Mouse (Mus musculus) activated CD4-positive, CD25-positive, alpha-beta regulatory T cell, adult 4 months (primary cell): Measurements from ENCODE around the gene Npas3. TPM values are rescaled to one million over a fixed set of nuclear protein-coding genes. Genes with fewer than 3 reads are reported as not detected.

ENCODE experiments used
- ATAC-seq: one replicate; pipeline ENCODE4 v1.8.0; 2017
- polyA plus RNA-seq, 2 experiments: library from polyadenylated mRNA; unstranded; fragments of 100-300 nt; shearing (Covaris generic); gene quantifications; one replicate each; pipeline ENCODE4 v1.2.1; 2017

The Npas3 gene
- polyA plus RNA-seq, 2 experiments from 2014 or later, result 0.05 TPM; not detected in 1

DNA sequence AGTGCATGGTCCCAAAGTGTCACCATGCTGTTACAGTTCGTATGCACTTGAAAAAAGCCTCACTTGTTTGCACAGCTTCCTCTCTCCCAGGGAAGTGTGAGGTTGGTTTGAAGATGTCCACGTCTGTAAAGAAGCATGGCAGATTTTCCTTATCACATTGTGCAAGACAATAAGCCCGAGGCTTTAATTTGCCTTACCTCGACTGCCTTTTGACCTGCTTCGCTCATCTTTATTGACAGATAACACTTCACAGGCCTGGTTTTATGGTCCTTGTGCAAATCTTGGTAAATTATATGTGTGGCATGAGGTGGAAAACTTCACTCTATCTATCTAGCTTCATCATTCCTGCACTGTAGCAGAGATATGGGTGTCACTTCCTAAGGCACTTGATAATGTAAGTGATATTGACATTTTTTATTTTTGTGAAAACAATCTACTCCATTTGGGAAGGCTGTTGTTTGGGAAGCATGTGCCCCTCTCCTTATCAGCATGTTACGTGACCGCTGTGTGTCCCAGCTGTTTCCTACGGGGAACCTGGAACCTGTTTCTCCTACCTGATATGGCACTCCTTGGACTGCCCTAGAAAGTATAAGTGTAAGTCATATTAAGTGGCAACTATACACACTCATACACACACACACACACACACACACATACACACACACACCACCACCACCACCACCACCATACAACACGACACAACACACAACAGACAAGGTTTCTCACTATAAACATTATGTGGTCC lies 450.2 kb downstream of the Npas3 start:
- ATAC-seq, result no peak

DNA sequence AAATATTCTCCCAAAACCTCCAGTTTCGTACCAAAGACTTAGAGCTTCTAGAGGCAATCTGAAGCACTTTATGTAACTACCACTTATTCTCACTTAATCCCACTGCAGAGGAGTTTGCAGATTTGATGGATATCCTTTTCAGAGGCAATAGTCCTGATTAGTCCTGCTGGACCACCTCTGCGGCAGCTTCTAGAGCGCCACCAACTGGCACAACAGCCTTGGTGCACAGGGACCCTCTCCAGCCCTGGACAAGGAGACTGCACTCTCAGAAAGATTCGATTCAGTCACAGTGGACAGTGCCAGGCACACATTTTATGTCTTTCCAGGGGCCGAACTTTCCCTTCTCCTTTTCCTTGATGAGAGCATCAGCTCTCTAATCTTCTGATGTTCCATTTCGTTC lies 471.4 kb downstream of the Npas3 start:
- no peak for ATAC-seq

- no peak for ATAC-seq
Measured at GRCm38 (mm10) chr12:53722156-53722555, 473.7 kb downstream of the Npas3 start.

DNA sequence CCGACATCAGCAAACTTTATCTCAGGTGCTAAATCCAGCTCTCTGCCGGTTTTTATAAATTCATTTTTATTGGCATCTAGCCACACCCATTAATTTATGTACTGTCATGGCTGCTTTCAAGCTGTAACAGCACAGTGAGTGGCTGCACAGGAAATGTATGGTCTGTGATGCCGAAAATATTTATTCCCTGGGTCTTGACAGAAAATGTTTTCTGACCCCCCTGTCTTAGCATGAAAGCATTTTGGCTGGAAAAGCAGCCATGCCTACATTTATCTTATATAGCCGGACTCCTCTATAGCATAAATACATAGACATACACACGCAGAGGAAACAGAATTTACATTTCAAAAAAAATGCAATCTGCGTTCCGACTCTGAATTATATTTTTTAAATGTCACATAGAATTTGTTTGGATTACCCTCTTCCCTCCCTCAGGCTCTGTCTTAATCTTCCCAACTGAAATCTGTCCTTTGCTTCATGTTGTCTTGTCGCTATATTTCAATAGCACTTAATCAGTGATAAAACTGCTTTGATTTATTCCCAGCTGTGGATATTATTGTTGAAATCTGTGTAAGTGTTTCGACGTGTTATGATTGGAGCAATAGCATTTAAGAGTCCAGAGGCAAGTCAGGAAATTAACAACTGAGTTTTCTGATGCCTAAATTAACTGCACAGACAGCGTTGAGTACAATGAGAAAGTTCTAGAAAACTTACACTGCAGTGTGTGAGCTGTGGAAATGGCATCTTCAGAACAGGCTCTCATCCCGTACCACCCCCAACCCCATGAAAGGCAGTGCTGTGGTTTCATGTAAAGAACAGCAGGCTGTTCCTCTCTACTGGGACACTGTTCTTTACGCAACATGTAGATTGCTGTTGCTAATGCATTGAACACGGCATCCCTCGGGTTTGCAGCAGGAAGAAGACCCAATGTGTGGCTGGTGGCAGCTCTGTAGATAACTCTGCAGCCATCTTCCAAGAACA lies 474.5 kb downstream of the Npas3 start:
- ATAC-seq, result no peak

GRCm38 (mm10) chr12:53729275-53729674 lies 480.8 kb downstream of the Npas3 start:
- no peak for ATAC-seq

- no peak for ATAC-seq
Measured at GRCm38 (mm10) chr12:53738549-53739292, 490.2 kb downstream of the Npas3 start.

DNA sequence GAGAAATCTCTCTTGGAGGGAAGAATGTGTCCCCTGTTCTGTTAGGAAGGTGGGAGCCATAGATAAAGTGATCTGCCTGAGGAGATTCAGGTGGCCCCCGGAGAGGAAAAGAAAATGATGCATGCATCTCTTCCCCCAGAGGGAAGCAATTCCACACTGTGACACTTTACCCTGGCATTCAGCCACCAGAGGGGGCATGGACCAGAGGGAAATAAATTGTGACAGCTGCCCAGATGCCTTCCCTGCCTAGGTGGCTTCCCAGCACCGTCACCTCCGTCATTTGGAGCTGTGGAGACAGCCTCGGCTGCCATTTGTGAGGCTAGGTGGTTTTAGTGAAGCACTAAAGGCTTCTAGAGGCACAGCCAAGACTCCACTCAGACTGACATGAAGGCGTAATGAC lies 498.2 kb downstream of the Npas3 start:
- ATAC-seq, result no peak

DNA sequence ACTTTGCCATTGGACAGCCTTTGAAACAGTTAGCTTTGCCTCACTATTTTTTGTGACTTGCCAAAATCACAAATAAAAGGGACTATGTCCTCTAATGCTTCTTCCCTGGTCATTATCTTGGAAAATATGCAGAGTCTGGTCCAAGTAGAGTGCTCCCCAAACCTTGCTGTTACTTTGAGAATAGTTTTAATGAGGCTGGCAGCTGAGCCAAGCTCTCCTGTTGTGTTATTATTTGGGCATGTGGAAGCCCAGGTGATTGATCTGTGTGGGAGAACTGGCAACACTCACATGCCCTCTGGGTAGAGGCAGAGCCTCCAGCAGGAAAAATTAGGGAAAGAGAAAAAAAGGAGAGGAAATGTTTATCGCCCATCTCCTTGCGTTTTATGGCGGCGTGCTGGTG lies 500.9 kb downstream of the Npas3 start:
- no peak for ATAC-seq

- no peak for ATAC-seq
Measured at GRCm38 (mm10) chr12:53752281-53753072, 504.0 kb downstream of the Npas3 start.

DNA sequence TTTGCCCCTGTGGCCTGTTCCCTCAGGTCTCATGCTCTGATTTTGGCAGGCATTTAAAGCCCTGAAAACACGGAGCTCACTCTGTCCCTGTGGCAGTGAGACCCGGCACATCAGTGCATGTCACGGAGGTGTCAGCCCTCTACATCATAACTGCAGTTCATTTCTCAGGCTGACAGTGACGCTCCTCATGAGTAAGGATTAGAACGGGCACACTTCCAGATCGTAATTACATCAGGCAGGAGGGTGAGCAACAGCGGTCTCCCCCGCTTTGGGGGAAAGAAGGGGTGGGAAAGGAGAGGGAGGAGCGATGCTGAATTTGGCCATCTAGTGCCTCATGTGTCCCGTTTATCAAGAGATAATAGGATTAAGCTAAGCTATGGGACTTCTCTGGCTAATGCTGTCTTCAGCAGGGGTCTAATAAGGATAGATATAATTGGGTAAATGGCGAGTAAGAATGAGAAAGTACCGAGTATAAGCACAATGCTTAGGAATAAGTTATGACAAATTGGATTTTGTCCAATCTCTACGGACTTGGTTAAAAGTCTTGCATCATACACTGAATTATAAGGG lies 505.0 kb downstream of the Npas3 start:
- no peak for ATAC-seq

DNA sequence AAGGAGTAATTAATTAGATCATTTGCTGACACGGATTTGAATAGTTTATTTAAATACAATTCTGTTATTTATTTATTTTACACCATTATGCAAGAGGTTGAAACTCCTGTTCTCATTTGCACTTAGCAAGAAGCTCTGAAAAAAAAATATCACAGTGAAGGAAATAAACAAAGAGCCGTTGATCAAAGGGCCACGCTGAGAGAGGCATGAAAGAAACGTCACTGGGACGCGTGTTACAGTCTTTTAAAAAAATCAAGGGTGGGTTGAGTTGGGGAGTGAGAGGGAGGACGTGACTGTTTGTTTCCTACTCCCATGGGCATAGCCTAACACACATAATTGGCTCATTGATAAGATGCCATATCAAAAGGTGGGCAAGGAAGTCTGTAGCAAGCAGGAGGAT lies 505.8 kb downstream of the Npas3 start:
- ATAC-seq, result no peak

DNA sequence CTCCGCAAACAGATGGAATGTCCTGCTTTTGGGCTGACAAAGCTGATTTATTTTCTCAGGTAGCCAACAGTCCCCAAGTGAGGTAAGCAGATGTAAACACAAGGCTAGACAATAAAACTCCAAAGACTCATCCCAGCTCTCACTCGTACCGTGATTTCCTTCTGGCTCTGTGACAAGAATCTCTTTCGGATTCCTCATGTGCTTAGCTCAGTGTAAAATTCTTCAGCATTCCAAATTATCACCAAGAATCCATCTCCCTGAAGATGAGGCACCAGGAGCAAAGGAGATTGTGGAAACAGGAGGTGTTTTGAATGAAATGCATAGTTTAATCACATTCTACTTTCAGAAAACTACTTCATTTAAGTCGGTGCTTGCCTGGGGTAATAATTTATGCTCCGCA lies 509.2 kb downstream of the Npas3 start:
- no peak for ATAC-seq

DNA sequence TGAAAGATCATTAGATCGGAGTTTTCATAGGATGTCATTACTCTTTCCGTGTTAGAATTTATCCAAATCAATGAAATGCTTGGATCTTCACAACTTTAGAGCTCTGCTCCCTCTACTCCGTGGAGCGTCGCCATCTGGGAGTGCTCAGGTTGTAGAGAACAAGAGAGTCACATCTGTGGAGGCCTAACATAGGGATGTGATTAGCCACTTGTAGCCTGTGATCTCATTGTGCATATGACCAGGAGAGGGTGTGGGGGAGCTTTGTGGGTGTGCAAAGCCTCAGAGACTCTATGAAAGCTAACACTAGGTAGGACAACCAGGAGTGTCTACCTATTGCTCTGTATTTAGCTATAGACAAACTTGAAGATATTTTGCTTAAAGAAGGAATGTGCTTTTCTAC lies 509.9 kb downstream of the Npas3 start:
- ATAC-seq, result no peak

DNA sequence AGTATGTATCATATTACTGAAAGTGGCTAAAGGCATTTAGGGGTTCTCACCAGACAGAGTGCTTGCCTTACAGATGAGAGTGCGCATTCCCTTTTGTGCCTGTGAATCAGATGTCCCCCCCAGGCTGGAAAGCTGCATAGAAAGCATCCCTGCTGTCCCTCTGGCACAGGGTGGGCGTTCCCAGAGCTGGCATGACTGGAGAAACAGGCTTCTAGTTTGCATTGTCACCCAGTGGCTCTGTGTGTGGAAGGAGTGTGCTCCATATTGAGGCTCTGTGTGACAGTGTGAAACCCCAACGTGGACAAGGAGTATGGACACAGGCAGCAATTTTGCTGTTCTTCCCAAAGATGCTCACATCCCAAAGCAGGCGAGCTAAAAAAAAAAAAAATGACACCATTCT lies 515.7 kb downstream of the Npas3 start:
- no peak for ATAC-seq

DNA sequence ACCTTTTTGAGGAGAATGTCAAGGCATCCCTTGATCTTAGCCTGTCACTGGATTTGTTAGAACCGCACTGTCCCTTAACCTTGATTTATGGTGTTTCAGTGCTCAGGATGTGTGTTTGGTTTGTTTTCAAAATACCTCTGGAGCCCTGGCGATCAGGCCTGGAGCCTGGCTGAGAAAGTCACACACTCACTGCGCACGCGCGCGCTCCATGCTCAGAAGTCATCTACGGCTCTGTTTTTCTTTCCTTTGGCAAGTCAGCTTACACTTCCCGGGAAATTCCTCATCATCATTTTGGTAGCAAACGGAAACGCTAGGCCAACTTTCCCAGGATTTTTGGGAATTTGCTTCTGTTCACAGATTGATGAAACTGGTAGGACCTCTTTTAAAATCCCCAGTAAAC lies 519.9 kb downstream of the Npas3 start:
- ATAC-seq, result no peak

DNA sequence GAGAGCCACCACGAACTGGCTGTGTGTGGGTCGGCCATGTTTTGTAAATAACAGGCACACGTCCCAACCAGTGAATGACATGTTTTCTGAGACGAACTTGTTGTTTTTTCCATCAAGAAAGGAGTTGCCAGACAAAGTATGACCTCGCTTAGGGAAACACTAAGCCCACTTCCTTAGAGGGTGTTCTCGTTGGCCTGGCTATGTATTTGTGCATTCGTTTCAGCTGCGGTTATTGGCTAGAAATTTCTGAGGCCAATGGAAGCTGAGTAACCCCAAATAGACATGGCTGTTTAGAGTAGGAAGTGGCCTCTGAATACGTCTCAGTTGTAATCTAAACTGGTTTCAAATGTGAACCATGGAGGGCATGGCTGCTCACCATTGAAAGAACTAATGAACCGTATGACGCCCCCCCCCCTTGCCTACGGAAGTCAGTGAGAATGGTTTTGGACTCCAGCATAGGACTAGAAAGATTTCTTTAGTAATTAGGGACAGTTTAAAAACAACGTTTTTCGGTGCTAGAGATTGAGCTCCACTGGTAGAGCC lies 523.0 kb downstream of the Npas3 start:
- no peak for ATAC-seq

GRCm38 (mm10) chr12:53781850-53782552 lies 533.5 kb downstream of the Npas3 start:
- no peak for ATAC-seq

GRCm38 (mm10) chr12:53789501-53789900 lies 541.0 kb downstream of the Npas3 start:
- no peak for ATAC-seq

DNA sequence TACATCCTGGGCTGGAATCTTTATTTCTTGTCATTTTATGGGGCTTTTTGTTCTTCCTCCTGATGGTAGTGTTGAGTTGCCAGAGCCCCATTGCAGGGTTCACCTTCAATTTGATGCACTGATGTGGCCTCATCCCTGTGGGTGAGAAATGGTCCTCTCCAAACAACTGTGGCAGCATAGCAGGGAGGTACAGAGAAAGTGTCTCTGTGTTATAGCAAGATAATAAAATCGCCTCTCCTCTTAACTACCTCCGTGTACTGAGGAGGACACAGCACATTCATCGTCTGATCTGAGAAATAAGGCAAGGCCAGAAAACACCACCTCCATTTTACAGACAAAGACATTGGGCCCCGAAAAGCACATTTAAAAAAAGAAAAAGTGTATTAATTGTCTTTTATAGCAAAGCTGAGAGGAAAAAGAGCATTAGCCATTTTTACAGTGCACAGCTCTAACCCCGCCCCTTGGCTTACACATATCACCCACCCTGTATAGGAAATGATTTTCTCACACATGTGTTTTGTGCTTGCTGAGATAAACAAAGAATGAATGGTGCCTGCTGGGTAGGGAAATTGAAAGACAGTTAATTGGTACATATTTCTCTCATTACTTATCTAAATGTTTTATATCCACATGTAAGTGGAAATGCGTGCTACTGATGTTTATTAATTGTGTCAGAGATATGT lies 546.4 kb downstream of the Npas3 start:
- ATAC-seq, result no peak

DNA sequence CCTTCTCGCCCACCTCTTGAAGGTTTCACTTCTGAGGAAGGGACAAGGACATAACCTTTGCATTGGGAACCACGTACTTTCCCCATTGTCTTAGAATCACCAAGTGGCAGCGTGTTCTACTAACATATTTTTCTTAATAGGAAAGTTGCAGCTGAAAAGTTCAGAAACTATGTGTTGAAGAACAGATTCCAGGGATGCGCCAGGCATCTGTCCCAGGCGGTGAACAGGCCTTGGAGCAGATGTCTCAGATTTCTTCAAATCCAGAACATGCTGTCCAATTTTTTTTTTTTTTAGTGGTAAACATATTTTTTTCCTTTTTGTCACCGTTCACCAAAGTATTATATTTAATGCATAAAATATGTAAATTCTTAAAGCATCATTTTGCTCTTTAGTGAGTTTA lies 553.4 kb downstream of the Npas3 start:
- ATAC-seq, result no peak
